Mouse (Mus musculus) cerebellum, postnatal 25 days (tissue): Measurements from ENCODE around the gene Clmp.

Experiments
- DNase-seq, 2 experiments: peaks; one replicate each; pipeline ENCODE4 v3.0.0; 2021; ENCODE audit warnings: mixed read lengths in 2 of 2

Gene Clmp

DNA sequence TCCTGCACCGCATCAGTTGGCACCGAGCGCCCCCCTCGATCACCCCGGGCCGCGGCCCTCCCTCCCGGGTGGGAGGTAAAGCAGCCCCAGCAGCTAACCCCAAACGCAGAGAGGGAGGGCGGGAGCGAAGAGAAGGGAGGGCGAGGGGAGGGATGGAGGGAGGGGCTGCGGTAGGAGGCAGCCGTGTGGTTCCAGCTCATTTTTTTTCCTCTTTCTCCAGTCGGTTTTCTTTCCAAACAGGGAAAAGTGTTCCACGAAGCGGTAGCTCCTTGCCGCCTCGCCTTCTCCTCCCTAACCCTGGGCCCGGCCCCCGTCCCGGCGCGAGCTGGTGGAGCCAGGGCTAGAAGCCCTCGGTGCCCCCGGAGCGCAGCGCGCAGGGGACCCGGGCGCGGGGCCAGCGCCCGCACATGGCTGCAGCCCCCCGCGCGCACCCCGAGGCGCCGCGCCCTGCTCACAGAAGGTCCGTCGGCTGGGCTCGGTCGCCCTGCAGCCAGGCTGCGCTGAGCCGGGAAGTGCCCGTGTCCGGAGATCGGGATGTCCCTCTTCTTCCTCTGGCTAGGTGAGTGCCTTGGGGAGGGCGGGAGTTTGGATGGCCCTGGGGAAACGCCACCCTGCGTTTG lies at the start of gene Clmp:
Gene Clmp (plus strand): TSS at position 162 of the 620 bp plus-strand sequence.
- DNase-seq, result peak; percentile 74 to 75

- peak; percentile 77 to 85 for DNase-seq
Observed at GRCm38 (mm10) chr9:40636054-40636453, 49.7 kb upstream of the Clmp start.

DNA sequence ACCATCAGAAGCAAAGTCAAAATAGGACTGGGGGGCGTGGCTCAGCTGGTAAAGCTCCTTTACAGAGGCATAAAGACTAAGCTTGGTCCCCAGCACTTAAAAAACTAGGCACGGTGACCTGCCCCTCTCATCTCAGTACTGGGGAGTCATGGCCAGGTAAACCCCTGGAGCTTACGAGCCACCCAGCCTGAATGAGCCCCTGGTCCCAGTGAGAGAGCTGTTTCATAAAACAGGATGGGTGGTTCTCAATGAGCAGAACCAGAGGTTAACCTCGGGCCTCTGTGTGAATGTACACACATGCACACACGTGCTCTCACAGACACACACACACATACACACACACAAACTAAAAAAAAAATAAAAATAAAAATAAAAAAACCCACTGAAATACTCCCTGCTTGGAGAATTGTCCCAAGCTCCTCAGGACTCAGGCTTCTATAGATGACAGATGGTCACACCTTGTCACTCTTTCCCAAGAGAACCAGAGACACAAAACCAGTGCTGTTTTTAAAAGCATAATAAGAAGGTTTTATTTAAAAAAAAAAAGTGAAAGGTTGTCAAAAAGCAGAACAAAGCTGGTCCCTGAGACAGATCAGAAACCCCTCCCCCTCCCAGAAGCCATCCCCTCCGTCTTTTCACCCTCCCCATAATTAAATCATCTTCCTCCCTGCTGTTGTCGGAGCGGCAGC lies 47.9 kb upstream of the Clmp start:
- DNase-seq, result peak; percentile 31 to 33

DNA sequence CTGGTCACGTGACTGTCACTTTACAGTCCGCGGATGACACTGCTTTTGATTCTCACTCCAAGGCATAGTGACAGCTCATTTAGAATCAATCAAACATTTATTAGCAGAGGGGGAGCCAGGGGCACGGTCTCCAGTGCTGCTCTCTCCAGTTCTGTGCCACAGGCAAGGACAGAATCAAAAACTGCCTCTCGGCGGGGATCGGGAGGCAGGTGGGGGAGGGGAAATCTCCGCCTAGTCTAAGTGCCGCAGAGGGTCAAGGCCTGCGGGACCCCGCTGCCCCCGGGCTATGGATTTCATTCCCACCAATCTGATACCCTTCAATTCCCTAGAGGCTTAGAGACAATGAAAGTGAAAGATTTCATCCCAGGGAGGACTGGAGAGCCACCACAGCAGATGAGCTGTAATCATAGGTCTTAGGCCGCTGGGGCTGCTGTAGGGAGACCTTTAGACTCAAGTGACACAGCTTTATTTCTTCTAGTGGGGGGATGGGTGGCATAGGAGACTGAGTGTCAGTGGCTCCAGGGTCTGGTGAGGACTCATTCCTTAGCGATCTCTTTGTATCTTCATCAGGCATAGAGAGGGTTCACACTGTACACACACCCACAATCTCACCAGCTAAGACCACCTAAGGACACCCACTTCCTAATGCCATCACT lies 47.2 kb upstream of the Clmp start:
- peak; percentile 78 to 83 for DNase-seq

DNA sequence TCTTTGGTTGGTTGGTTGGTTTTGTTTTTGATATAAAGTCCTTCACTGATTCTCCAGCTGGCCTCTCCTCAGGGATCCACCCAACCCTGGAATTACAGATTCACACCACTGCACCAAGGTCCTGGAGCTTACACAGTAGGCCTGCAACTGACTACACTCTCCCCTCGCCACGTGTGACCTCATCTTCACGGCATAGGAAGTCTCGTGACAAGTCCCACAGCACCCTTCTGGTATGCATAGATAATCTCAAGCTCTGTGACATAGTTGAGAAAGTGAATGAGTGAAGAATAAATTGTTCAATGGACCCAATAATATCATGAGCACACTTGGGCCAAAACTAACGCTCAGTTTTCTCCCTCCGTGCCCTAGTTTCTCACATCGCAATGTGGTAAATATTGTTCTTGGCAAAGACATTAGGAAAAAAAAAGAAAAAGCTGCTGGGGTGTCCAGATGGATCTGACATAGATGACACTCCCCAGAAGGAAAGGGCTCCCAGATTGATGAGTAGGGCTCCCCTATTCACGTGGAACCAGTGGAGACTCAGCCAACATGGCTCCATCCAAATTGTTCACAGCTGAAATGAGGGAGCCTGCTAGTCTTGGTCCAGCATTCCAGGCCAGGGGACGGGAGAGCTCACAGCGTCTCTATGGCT lies 46.1 kb upstream of the Clmp start:
- DNase-seq, result peak in 1 of 2 experiments; percentile 26

DNA sequence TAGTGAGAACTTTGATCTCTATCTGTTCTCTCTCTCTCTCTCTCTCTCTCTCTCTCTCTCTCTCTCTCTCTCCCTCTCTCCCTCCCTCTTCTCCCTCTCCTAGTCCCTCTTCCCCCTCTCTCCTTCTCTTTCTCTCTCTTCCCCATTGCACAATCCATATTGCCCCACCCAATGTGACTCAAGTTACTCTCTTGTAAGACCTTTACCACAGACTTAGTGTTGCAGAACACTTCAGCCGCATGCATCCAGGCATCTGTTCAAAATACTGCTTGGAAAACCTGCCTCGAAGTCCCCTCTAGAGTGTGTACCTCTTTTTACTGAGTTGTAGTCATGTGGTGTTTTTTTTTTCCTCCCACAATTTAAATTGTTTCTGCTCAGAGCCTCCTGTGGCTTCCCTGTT lies 44.4 kb upstream of the Clmp start:
- DNase-seq, result no peak

GRCm38 (mm10) chr9:40642470-40643220 lies 43.1 kb upstream of the Clmp start:
- DNase-seq, result no peak

DNA sequence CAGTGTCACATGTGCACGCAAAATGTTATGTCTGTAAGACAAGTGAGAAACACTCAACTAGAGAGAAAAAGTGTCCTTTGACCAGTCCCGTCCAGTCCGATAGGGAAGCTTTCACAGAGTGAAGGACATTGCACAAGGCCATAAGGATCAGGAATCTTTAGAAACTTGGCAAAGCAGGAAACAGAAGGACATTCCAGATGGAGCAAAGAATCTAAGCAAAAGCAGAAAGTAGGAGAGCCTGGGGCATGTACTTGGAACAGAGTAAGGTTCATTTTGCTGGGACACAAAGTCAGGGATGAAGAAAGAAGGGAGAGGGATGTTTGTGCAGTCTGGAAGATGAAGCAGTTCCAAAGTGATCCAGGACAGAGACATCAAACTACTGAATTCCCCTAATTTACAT lies 36.3 kb upstream of the Clmp start:
- DNase-seq, result no peak

DNA sequence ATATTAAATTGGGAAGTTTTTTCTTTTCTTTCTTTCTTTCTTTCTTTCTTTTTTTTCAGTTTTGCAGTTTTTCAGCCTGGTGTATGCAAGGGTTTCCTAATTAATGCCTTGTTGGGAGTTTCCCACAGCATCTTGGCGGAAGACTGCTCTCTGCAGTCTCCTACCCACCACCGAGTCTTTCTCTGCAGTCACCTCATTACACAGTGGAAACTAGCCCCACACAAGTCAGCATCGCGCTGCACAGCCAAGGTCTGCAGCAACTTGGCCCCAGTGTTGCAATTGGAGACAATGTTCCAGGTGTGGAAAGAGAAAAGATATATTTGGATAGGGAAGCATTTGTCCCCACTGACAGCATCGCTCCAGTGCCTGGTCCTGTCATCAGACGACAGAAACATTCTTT lies 35.8 kb upstream of the Clmp start:
- no peak for DNase-seq

DNA sequence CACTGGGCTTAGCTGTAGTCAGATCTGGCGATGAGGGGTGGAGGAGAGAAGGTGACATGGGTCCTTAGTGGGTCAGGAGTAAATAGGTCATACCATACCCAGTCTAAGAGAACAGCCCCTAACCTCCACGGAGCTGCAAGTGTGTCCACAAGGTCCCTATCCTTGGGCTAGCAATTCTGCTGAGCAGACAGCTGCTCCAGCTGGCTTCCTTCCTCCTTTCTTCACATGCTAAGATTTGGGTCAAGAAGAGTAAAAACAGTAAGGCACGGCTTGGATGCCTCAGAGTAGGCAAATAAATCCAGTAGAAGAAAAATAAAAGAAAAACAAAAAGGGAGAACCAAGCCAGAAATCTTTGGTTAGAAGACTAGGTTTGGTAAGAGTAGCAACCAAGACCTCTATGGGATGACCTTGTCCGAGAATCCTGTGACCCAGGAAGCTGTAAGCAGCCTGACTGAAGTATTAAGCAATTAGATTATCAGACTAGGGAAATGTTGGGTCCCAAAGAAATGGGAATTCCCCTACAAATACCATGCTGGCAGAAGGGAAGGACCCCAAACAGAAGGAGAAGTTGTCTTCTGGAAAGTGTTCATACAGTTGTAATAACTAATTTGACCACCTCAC lies 34.4 kb upstream of the Clmp start:
- DNase-seq, result no peak

- DNase-seq, result no peak
Observed at GRCm38 (mm10) chr9:40652757-40653156, 33.0 kb upstream of the Clmp start.

DNA sequence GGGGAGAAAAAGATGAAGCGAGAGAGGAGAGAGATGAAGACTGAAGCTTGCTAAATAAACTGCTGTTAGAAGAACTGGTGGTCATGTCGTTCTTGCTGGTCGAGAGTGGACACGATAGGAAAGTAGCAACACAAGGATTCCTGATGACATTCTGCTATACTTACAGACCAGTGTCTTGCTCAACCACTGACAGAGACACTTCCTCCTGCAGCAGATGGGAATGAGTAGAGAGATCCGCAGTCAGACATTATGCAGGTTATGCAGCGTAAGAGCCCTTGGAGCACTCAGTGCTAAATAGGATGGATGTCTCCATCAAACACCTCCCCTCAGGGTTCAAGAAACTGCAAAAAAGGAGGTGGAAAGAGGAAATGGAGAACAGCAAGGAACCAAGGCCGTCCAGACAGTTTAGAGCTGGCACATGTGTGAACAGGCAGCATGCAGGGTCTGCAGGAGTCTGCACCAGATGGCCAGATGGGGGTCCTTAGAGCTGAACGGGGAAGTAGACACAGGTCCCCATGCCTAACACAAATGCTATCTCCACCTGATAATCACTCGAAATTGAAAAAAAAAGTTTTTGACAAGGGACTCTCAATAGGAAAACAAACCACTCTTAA lies 19.5 kb upstream of the Clmp start:
- DNase-seq, result no peak

DNA sequence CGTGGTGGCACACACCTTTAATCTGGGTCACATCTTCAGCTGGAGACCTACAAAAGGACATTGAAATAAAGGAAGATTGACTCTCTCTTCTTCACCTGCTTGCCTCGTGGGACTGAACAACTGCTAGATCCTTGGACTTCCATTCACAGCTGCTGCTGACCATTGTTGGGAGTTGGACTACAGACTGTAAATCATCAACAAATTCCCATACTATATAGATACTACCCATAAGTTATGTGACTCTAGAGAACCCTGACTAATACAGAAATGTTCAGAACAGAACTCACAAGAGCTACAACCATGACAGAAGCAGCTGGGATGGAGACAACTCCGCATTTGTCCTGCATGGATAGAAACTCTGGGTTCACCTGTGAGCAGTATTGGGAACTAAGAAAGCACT lies 15.4 kb upstream of the Clmp start, which contains the start of gene Gm21915:
Gene Gm21915 (plus strand): TSS at position 301 of the 400 bp plus-strand sequence.
- no peak for DNase-seq

- no peak for DNase-seq
Observed at GRCm38 (mm10) chr9:40671323-40671930, 14.3 kb upstream of the Clmp start.

DNA sequence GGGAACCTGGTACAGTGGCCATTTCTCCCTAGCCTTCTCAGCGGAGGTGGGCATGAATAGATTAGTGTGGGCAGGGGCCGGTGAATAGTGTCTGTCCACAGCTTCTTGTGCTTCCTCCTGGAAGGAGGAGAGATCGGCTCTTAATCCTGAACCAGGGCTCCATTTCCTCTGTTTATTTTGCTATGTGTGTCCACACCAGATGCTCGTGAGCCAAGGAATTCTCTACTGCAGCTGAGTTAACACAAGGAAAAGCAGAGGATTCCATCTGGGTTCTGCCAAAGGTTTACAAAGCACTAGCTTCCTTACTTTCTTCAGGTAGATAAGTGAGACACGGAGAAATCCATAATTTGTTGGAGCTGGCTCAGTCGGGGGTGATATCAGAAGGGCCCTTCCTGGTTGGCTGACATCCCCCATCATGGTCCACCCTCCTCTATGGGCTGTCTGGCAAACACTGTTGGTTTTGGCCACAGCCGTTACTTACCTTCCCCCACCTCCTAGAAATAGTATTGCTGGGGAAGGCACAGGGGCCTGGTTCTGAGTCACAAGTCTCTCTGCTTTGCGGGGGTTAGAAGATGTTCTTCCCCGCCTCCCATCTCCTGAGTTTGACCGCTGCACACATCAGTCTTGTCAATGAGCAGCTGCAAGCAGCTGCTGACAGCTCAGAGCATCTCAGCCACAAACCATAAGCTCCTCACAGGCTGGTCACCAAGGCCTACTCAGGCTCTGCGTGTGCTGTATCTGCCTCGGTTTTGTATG lies 10.4 kb upstream of the Clmp start:
- DNase-seq, result no peak

DNA sequence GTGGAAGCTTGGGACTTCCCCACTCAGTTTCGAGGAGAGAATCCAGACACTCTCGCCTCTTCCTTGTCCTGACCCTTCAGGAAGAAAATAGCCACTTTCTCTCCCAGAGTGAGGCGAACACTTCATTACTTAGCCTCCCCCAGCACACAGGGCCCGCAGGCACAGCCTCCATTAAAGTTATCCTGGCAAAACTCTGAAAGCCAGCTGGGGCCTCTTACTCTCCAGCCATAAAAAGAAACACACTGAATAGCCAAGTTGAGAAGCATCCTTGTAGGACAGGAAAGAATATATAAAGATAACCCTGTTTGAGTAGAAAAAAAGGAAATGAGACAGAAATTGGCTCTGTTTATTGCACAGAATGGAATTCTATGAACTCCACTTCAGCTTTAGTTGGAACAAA lies 7.1 kb upstream of the Clmp start:
- no peak for DNase-seq

DNA sequence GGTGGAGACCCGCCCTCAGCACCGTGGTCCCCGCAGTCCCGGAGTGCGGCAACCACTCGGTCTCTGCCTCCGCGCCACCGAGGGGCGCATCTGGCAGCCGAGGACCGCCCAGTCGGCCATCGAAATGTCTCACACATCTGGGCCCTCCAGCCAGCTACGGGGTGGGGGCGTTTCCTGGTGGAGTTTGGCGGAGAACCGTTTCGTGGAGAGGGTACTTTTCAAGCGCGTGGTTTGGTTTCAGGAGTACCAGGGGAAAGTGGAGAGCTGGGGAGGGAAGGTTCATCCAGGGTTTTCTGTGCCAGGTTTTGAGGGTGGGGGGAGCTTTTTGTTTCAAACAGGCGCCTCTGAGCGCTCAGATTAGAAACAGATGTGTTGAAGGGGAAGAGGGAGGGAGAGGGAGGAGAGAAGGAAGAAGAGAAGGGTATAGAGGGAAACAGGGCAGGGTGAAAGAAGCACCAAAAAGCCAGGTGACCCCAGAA lies 698 bp downstream of the Clmp start:
- DNase-seq, result no peak

- DNase-seq, result peak in 1 of 2 experiments; percentile 50
Observed at GRCm38 (mm10) chr9:40687053-40687452, 1.3 kb downstream of the Clmp start.

GRCm38 (mm10) chr9:40687553-40687952 lies 1.8 kb downstream of the Clmp start:
- no peak for DNase-seq

DNA sequence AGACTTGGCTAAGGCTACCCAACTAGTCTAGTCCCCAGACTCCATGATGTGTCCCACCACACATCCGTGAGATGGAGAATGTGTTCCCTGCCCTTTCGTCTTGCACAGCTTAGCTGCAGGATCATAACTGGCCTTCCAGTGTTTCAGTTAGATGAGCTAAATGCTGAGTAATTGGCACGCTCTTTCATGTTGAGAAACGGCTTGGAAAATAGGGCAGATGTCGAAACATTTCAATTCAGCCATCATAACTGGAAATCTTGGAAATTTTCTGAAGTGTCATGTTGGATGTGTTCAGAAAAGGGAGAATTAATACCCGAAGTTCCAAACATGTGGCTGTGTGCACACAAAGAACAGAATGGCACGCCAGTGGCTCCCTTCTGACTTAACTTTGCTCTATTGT lies 4.7 kb downstream of the Clmp start:
- no peak for DNase-seq
